Mouse (Mus musculus): ENCODE data around the gene Sp8. TPM values are rescaled to one million over a fixed set of nuclear protein-coding genes. Genes with fewer than 3 reads are reported as not detected.
A peak's percentile ranks its signal among the peaks of the same experiment; 100 is the strongest.

Sp8 gene
- polyA plus RNA-seq, 1 experiment: 0.13 TPM

DNA sequence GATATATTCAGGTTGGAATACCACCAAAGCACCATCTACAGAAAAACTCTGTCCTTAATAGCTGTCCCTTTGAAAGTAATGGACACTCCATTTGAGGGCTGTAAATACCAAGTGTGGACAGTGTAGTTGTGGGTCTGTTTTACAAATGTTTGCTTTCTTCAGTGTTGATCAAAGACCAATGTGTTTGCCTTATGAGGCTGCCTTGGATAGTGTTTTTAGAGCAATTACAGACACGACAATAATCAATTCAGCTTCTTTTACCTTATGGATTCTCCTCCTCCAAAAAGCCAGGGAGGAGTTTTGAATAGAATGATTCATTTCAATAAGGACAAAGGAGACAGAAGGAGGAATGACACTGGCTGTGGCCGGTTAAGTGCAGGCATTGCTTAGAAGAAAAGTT, 7.9 kb upstream of the Sp8 start:
- WGBS: 2% methylated on average over 2 of the region's 2 CpGs
- TF ChIP-seq POLR2A (IDR thresholded peaks at IDR 0.05; ENCODE audit: borderline replicate concordance, insufficient read depth, low read length) (no peak), CTCF (IDR thresholded peaks at IDR 0.05; ENCODE audit: borderline replicate concordance, insufficient read depth, low read depth, low read length) (no peak)
- H3K27me3 ChIP-seq (ENCODE audit: control insufficient read depth, insufficient read depth, low read length): peaks cover 6% of the 10 kb centered on the region; the same call in 1 of the 2 replicates
- no peaks in the 10 kb centered on the region for H3K4me1 ChIP-seq (ENCODE audit: control insufficient read depth, insufficient read depth, low read length)
- no peak for DNase-seq
- no peak overlapping the region for H3K4me3 ChIP-seq (replicated peaks; ENCODE audit: insufficient read depth, low read depth, low read length)
- no peak overlapping the region for H3K27ac ChIP-seq (ENCODE audit: insufficient read depth, low read length)

DNA sequence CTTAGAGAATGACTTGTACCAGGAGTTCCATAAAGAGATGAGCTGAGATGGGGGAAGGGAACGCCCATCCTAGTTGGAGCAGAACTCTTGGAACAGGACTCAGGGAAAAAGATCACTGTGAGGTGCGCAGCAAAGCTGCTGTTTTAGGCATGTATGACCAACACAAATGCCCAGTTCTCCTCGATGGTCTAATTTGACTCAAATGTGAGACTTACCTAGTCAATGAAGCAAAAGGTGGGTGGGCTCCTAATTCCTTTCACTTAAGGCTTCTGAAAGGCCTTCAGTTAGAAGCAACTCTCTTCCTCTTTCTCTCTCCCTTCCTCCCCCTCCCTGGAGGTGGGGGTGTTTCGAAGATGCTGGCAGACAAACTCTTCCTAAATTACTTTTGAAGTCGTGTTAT, 6.7 kb upstream of the Sp8 start:
- Histone ChIP-seq H3K4me1 (ENCODE audit: control insufficient read depth, insufficient read depth, low read length) (no peaks in the 10 kb centered on the region), H3K27me3 (ENCODE audit: control insufficient read depth, insufficient read depth, low read length) (peaks cover 6% of the 10 kb centered on the region; the same call in 1 of the 2 replicates), H3K27ac (ENCODE audit: insufficient read depth, low read length) (no peak overlapping the region), H3K4me3 (replicated peaks; ENCODE audit: insufficient read depth, low read depth, low read length) (no peak overlapping the region)
- 12% methylated on average over 5 of the region's 5 CpGs for WGBS
- DNase-seq: no peak
- TF ChIP-seq POLR2A (IDR thresholded peaks at IDR 0.05; ENCODE audit: borderline replicate concordance, insufficient read depth, low read length): no peak
- TF ChIP-seq CTCF (IDR thresholded peaks at IDR 0.05; ENCODE audit: borderline replicate concordance, insufficient read depth, low read depth, low read length): no peak

DNA sequence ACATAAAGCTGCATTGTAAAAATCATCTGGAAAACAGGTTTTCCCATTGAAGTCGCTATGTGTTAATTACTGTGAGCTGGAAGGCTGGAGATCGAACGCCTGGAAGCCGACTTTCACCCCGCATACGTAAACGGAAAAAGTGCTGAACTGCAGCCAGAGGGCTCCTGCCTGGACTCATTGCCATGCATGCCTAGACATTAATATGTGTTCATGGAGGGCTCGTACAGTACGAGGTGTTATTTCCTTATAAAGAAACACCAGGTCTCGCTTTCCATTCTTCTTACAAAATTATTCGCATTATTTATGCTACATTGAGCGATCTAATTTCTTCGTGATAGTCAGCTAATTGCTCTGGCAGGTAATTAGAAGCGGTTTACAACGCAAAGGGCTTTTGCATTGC, 5.8 kb upstream of the Sp8 start:
- Histone ChIP-seq H3K27me3 (ENCODE audit: control insufficient read depth, insufficient read depth, low read length) (peaks cover 6% of the 10 kb centered on the region; the same call in 1 of the 2 replicates), H3K4me3 (replicated peaks; ENCODE audit: insufficient read depth, low read depth, low read length) (no peak overlapping the region), H3K4me1 (ENCODE audit: control insufficient read depth, insufficient read depth, low read length) (no peaks in the 10 kb centered on the region), H3K27ac (ENCODE audit: insufficient read depth, low read length) (no peak overlapping the region)
- WGBS: 6% methylated on average over 15 of the region's 15 CpGs
- peak in 1 of 2 experiments; percentile 7 for DNase-seq
- TF ChIP-seq POLR2A (IDR thresholded peaks at IDR 0.05; ENCODE audit: borderline replicate concordance, insufficient read depth, low read length) (no peak), CTCF (IDR thresholded peaks at IDR 0.05; ENCODE audit: borderline replicate concordance, insufficient read depth, low read depth, low read length) (no peak)

- Histone ChIP-seq H3K27me3 (ENCODE audit: control insufficient read depth, insufficient read depth, low read length) (peaks cover 6% of the 10 kb centered on the region; the same call in 1 of the 2 replicates), H3K4me1 (ENCODE audit: control insufficient read depth, insufficient read depth, low read length) (no peaks in the 10 kb centered on the region), H3K27ac (ENCODE audit: insufficient read depth, low read length) (no peak overlapping the region), H3K4me3 (replicated peaks; ENCODE audit: insufficient read depth, low read depth, low read length) (no peak overlapping the region)
- DNase-seq: no peak
- 7% methylated on average over 12 of the region's 12 CpGs for WGBS
- TF ChIP-seq POLR2A (IDR thresholded peaks at IDR 0.05; ENCODE audit: borderline replicate concordance, insufficient read depth, low read length) (no peak), CTCF (IDR thresholded peaks at IDR 0.05; ENCODE audit: borderline replicate concordance, insufficient read depth, low read depth, low read length) (no peak)
These were observed 5.3 kb upstream of the Sp8 start for GRCm38 (mm10) chr12:118840861-118841260.

- H3K27me3 ChIP-seq (ENCODE audit: control insufficient read depth, insufficient read depth, low read length): peaks cover 5% of the 10 kb centered on the region; the same call in 1 of the 2 replicates
- DNase-seq: no peak
These were observed 4.7 kb upstream of the Sp8 start for GRCm38 (mm10) chr12:118841381-118841922.

GRCm38 (mm10) chr12:118841971-118842550, 4.1 kb upstream of the Sp8 start:
- no peak overlapping the region for H3K4me3 ChIP-seq (replicated peaks; ENCODE audit: insufficient read depth, low read depth, low read length)
- peaks cover 1% of the 10 kb centered on the region; the same call in 1 of the 2 replicates for H3K27me3 ChIP-seq (ENCODE audit: control insufficient read depth, insufficient read depth, low read length)
- WGBS: 13% methylated on average over 6 of the region's 6 CpGs
- TF ChIP-seq POLR2A (IDR thresholded peaks at IDR 0.05; ENCODE audit: borderline replicate concordance, insufficient read depth, low read length) (no peak), CTCF (IDR thresholded peaks at IDR 0.05; ENCODE audit: borderline replicate concordance, insufficient read depth, low read depth, low read length) (no peak)
- no peaks in the 10 kb centered on the region for H3K4me1 ChIP-seq (ENCODE audit: control insufficient read depth, insufficient read depth, low read length)
- no peak overlapping the region for H3K27ac ChIP-seq (ENCODE audit: insufficient read depth, low read length)
- DNase-seq: no peak

More at GRCm38 (mm10) chr12:118841381-118841922, 4.7 kb upstream of the Sp8 start:
- Histone ChIP-seq H3K27ac (ENCODE audit: insufficient read depth, low read length) (no peak overlapping the region), H3K4me1 (ENCODE audit: control insufficient read depth, insufficient read depth, low read length) (no peaks in the 10 kb centered on the region), H3K4me3 (replicated peaks; ENCODE audit: insufficient read depth, low read depth, low read length) (no peak overlapping the region)
- 8% methylated on average over 5 of the region's 5 CpGs for WGBS
- no peak for TF ChIP-seq POLR2A (IDR thresholded peaks at IDR 0.05; ENCODE audit: borderline replicate concordance, insufficient read depth, low read length)

DNA sequence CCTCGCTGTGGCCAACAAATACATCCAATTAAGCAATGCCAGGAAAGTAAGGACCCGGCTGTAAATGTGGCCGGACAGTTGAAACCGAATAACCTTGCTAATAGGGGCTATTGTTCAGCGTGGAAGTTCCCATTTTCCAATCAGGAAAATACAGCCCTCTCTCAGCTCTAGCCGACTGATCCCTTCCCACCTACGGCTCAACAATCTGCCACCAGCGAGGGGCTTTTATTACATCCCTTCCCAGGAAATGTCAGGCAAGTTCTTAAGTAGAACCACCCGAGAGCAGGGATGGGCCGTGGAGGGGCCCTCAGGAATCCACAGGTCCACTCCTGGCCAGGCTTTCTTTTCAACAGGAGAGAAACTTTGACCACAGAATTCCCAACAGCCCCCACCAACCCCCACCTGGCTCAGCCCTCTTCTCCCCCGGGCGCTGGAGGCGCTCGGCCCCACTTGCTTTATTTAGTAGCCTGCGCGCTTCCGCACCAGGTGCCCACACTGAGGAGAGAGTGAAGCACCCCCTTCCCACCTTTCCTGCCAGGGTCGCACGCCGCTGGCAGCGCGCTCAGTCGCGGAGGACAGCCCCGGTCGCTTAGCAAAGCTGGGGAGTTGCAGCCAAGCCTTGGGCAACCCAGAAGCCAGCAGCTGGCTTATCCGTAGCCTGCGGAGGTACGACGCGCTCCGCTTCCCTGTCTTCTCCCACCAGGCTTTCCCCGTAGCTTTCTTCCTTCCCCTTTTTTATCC, 3.3 kb upstream of the Sp8 start:
- Histone ChIP-seq H3K27me3 (ENCODE audit: control insufficient read depth, insufficient read depth, low read length) (peaks cover 1% of the 10 kb centered on the region; the same call in 1 of the 2 replicates), H3K27ac (ENCODE audit: insufficient read depth, low read length) (no peak overlapping the region), H3K4me1 (ENCODE audit: control insufficient read depth, insufficient read depth, low read length) (no peaks in the 10 kb centered on the region), H3K4me3 (replicated peaks; ENCODE audit: insufficient read depth, low read depth, low read length) (no peak overlapping the region)
- DNase-seq: peak in 1 of 2 experiments; percentile 10
- WGBS: 2% methylated on average over 33 of the region's 33 CpGs
- no peak for TF ChIP-seq POLR2A (IDR thresholded peaks at IDR 0.05; ENCODE audit: borderline replicate concordance, insufficient read depth, low read length)
- TF ChIP-seq CTCF (IDR thresholded peaks at IDR 0.05; ENCODE audit: borderline replicate concordance, insufficient read depth, low read depth, low read length): no peak

GRCm38 (mm10) chr12:118844111-118844510, 2.0 kb upstream of the Sp8 start:
- no peak for TF ChIP-seq CTCF (IDR thresholded peaks at IDR 0.05; ENCODE audit: borderline replicate concordance, insufficient read depth, low read depth, low read length)
- no peak for TF ChIP-seq POLR2A (IDR thresholded peaks at IDR 0.05; ENCODE audit: borderline replicate concordance, insufficient read depth, low read length)
- Histone ChIP-seq H3K4me3 (replicated peaks; ENCODE audit: insufficient read depth, low read depth, low read length) (no peak overlapping the region), H3K27me3 (ENCODE audit: control insufficient read depth, insufficient read depth, low read length) (peaks cover 7% of the 10 kb centered on the region; the same call in 1 of the 2 replicates), H3K4me1 (ENCODE audit: control insufficient read depth, insufficient read depth, low read length) (no peaks in the 10 kb centered on the region), H3K27ac (ENCODE audit: insufficient read depth, low read length) (no peak overlapping the region)
- no peak for DNase-seq

Measured in cerebellum, adult 2 months (tissue).